Comparison of ENCODE assay signal across 8 mouse cellular contexts in genomic region chr6:119108466-119109394, GRCm38 (mm10).
DNase-seq lines count a peak whose midpoint lies in the region; TF ChIP-seq lines count a peak whose summit lies in the region.

No protein-coding gene starts in this region.

- no peak; the same call in 1 of the 2 replicates for TF ChIP-seq POLR2A in lung, adult 2 months (IDR thresholded peaks at IDR 0.05; ENCODE audit: borderline replicate concordance, extremely low read depth, low read depth, low read length)
- peak; percentile 23; the same call in 1 of the 2 replicates for TF ChIP-seq POLR2A in olfactory bulb, adult 2 months (IDR thresholded peaks at IDR 0.05; ENCODE audit: insufficient read depth, low read depth, low read length)

- H3K4me3 ChIP-seq in hindbrain, embryonic 10.5 days = peak overlapping the region; percentile 76
- H3K4me3 ChIP-seq in lung, adult 2 months (replicated peaks; ENCODE audit: extremely low read depth, low read depth, low read length) = peak overlapping the region; percentile 64
- peak overlapping the region; percentile 88 for H3K4me3 ChIP-seq in olfactory bulb, adult 2 months (ENCODE audit: insufficient read depth, low read depth, low read length)

- H3K27ac ChIP-seq in hindbrain, embryonic 10.5 days = peak overlapping the region; percentile 90
- peak overlapping the region; percentile 79 for H3K27ac ChIP-seq in olfactory bulb, adult 2 months (ENCODE audit: insufficient read depth, low read depth, low read length)

- DNase-seq in WW6 (ENCODE audit: low read depth, low spot score) = peak; percentile 53
- peak; percentile 80 for DNase-seq in cerebellum, adult 9-10 months
- peak; percentile 64 to 75 for DNase-seq in frontal cortex, postnatal 10 days (ENCODE audit: low spot score in 2 of 2)
- DNase-seq in hindbrain, embryonic 10.5 days (ENCODE audit: low spot score) = peak; percentile 79
- DNase-seq in layer of hippocampus, adult 8-10 months (ENCODE audit: low spot score in 2 of 2) = peak; percentile 68 to 71
- DNase-seq in lung, adult 2 months = peak; percentile 68
- peak; percentile 63 for DNase-seq in thymus, postnatal 25 days

- H3K4me1 ChIP-seq in hindbrain, embryonic 10.5 days (replicated peaks) = peaks cover 38% of the 10 kb centered on the region
- no peaks in the 10 kb centered on the region for H3K4me1 ChIP-seq in lung, adult 2 months (ENCODE audit: control insufficient read depth, insufficient read depth, low read length)
- peaks cover 14% of the 10 kb centered on the region for H3K4me1 ChIP-seq in olfactory bulb, adult 2 months (ENCODE audit: control insufficient read depth, insufficient read depth, low read length)

- TF ChIP-seq CTCF in lung, adult 2 months (IDR thresholded peaks at IDR 0.05; ENCODE audit: insufficient read depth, low read length) = peak; percentile 67
- TF ChIP-seq CTCF in olfactory bulb, adult 2 months (IDR thresholded peaks at IDR 0.05; ENCODE audit: insufficient read depth, low read depth, low read length) = peak; percentile 55

- under 1% methylated on average over 63 of the region's 93 CpGs for WGBS in hindbrain, embryonic 10.5 days
- WGBS in lung, adult 2 months = under 1% methylated on average over 67 of the region's 93 CpGs
- under 1% methylated on average over 84 of the region's 93 CpGs for WGBS in olfactory bulb, adult 2 months

- H3K9me3 ChIP-seq in hindbrain, embryonic 10.5 days = no peaks in the 10 kb centered on the region

- H3K27me3 ChIP-seq in hindbrain, embryonic 10.5 days (ENCODE audit: insufficient read depth, poor library complexity, severe bottlenecking) = peaks cover 61% of the 10 kb centered on the region

- no peaks in the 10 kb centered on the region for H3K36me3 ChIP-seq in hindbrain, embryonic 10.5 days

Comparison
In these comparisons a context has a peak if more than half of its experiments do, and no peak if none do; other contexts are left out.
1. Peak in every context shown above with its lines: DNase-seq, H3K4me3 ChIP-seq and H3K27ac ChIP-seq.